8 mouse cellular contexts compared by ENCODE assay signal in genomic region chr10:58323028-58323991, GRCm38 (mm10). TPM values are rescaled to one million over a fixed set of nuclear protein-coding genes. Genes with fewer than 3 reads are reported as not detected.
DNase-seq lines count a peak whose midpoint lies in the region; ATAC-seq lines count a peak whose summit lies in the region.

Lims1 (plus strand) TSS chr10:58323466.

- H3K4me3 ChIP-seq in intestine, embryonic 14.5 days (ENCODE audit: low read depth, low read length) = peak within 1 kb of the TSS; percentile 75

- no peaks in the 10 kb centered on the region for H3K9me3 ChIP-seq in intestine, embryonic 14.5 days (ENCODE audit: control insufficient read depth, low read length)

- ATAC-seq in intestine, embryonic 14.5 days (replicated peaks; ENCODE audit: low FRiP score, low TSS enrichment, low read depth) = peak; percentile 100

- H3K9ac ChIP-seq in intestine, embryonic 14.5 days (ENCODE audit: low read length) = peak within 1 kb of the TSS; percentile 83

- H3K4me2 ChIP-seq in intestine, embryonic 14.5 days (ENCODE audit: low read length) = peak within 1 kb of the TSS; percentile 72

- WGBS in intestine, embryonic 14.5 days = under 1% methylated on average over 81 of the region's 86 CpGs

- no peaks in the 10 kb centered on the region for H3K36me3 ChIP-seq in intestine, embryonic 14.5 days (ENCODE audit: control insufficient read depth, insufficient read depth, low read length)

- H3K27ac ChIP-seq in intestine, embryonic 14.5 days (ENCODE audit: low read depth) = peak within 1 kb of the TSS; percentile 86

- peak; percentile 98 for DNase-seq in adrenal gland, adult 18-20 months (ENCODE audit: low spot score in 2 of 2)
- peak; percentile 99 for DNase-seq in embryo, embryonic 11 days
- peak; percentile 98 for DNase-seq in gastrocnemius, postnatal 25 days
- peak; percentile 100 for DNase-seq in intestine, embryonic 14.5 days (ENCODE audit: low spot score)
- DNase-seq in left cerebral cortex, postnatal 14 days (ENCODE audit: low spot score in 2 of 2) = peak; percentile 96
- DNase-seq in mesoderm, embryonic 11.5 days (ENCODE audit: low read depth, low spot score) = peak; percentile 99
- DNase-seq in right cerebral cortex, postnatal 36 days (ENCODE audit: low spot score in 2 of 2) = peak; percentile 94
- DNase-seq in yolk sac, embryonic 10.5 days (ENCODE audit: low spot score) = peak; percentile 100

- no peaks in the 10 kb centered on the region for H3K27me3 ChIP-seq in intestine, embryonic 14.5 days (replicated peaks; ENCODE audit: control insufficient read depth, insufficient read depth, low read length)

- intact Hi-C loops in left cerebral cortex, postnatal 14 days (cut with DNase I) = no loop called here

- H3K4me1 ChIP-seq in intestine, embryonic 14.5 days (replicated peaks; ENCODE audit: control insufficient read depth, insufficient read depth, low read length) = peaks cover 18% of the 10 kb centered on the region

RNA-seq across cellular contexts. Expression of gene Lims1, which starts in this region (rescaled TPM):
- total RNA-seq in adrenal gland, adult 18-20 months (2021) = 10 to 100 TPM; 35.4 to 46.2 TPM
- 10 to 100 TPM; 37.5 to 41.0 TPM for total RNA-seq in gastrocnemius, postnatal 25 days (2021)
- polyA plus RNA-seq in intestine, embryonic 14.5 days (2014; fragmentation: Nextera tagmentation; extraction: Ambion mirVana) = 134 and 156 TPM in 2 replicates
- 10 to 100 TPM; 28.9 to 29.5 TPM for total RNA-seq in left cerebral cortex, postnatal 14 days (2021)

Comparison
In these comparisons a context has a peak if more than half of its experiments do, and no peak if none do; other contexts are left out.
1. Peak in every context shown above with its lines: DNase-seq, ATAC-seq, H3K4me3 ChIP-seq and H3K27ac ChIP-seq.